ENCODE assay signal across 15 mouse cellular contexts in genomic region chr3:119712066-119712465, GRCm38 (mm10).
A peak's percentile ranks its signal among the peaks of the same experiment; 100 is the strongest.
DNase-seq lines count a peak whose midpoint lies in the region; ATAC-seq lines count a peak whose summit lies in the region.
"Had no signal": no experiment of that assay in that cellular context is flagged by ENCODE, and none has a peak within 500 bp of the region (broad histone marks: within the 10 kb centered on the region; RNA-seq: fewer than 3 reads in every experiment).

No protein-coding gene starts in this region.

- WGBS in heart, embryonic 12.5 days = 93% methylated on average over 5 of the region's 5 CpGs
- WGBS in lung, embryonic 16.5 days = 92% methylated on average over 5 of the region's 5 CpGs
- WGBS in forebrain, embryonic 14.5 days = 97% methylated on average over 5 of the region's 5 CpGs
- 98% methylated on average over 5 of the region's 5 CpGs for WGBS in midbrain, embryonic 14.5 days

- H3K27ac ChIP-seq in heart, embryonic 12.5 days (ENCODE audit: poor library complexity, severe bottlenecking) = no peak overlapping the region
- no peak overlapping the region for H3K27ac ChIP-seq in lung, embryonic 16.5 days (ENCODE audit: low read length)
- no peak overlapping the region for H3K27ac ChIP-seq in forebrain, embryonic 14.5 days (ENCODE audit: low read depth, low read length)
- H3K27ac ChIP-seq in midbrain, embryonic 14.5 days (replicated peaks; ENCODE audit: low read depth, low read length) = no peak overlapping the region
- H3K27ac ChIP-seq: macrophage; neural tube, embryonic 13.5 days had no signal

- peak; percentile 29; the same call in 1 of the 2 replicates for ATAC-seq in heart, embryonic 12.5 days (ENCODE audit: insufficient number of reproducible peaks, low FRiP score)
- peak; percentile 45 for ATAC-seq in lung, embryonic 16.5 days (ENCODE audit: low read depth)
- ATAC-seq in forebrain, embryonic 14.5 days = 0 out of 2 replicates have a peak, but pooled peaks have one; percentile 17
- ATAC-seq in midbrain, embryonic 14.5 days (ENCODE audit: low FRiP score, low TSS enrichment) = peak; percentile 55

- H3K4me3 ChIP-seq in heart, embryonic 12.5 days = no peak overlapping the region
- H3K4me3 ChIP-seq in lung, embryonic 16.5 days (ENCODE audit: low read length) = no peak overlapping the region
- no peak overlapping the region for H3K4me3 ChIP-seq in forebrain, embryonic 14.5 days (ENCODE audit: low read depth, low read length)
- no peak overlapping the region for H3K4me3 ChIP-seq in midbrain, embryonic 14.5 days (replicated peaks; ENCODE audit: low read depth, low read length)
- H3K4me3 ChIP-seq: neural tube, embryonic 13.5 days had no signal

- H3K27me3 ChIP-seq in heart, embryonic 12.5 days (replicated peaks) = no peaks in the 10 kb centered on the region
- no peaks in the 10 kb centered on the region for H3K27me3 ChIP-seq in lung, embryonic 16.5 days (ENCODE audit: control insufficient read depth, insufficient read depth, low read depth, low read length)
- H3K27me3 ChIP-seq in forebrain, embryonic 14.5 days (replicated peaks; ENCODE audit: control insufficient read depth, insufficient read depth, low read length) = no peaks in the 10 kb centered on the region
- H3K27me3 ChIP-seq in midbrain, embryonic 14.5 days (ENCODE audit: control insufficient read depth, insufficient read depth, low read length) = no peaks in the 10 kb centered on the region
- H3K27me3 ChIP-seq: neural tube, embryonic 13.5 days had no signal

- 0 out of 2 replicates have a peak, but pooled peaks cover 3% of the 10 kb centered on the region for H3K36me3 ChIP-seq in heart, embryonic 12.5 days
- no peaks in the 10 kb centered on the region for H3K36me3 ChIP-seq in lung, embryonic 16.5 days (ENCODE audit: control insufficient read depth, insufficient read depth, low read length)
- peaks cover 5% of the 10 kb centered on the region; the same call in 1 of the 2 replicates for H3K36me3 ChIP-seq in forebrain, embryonic 14.5 days (ENCODE audit: control insufficient read depth, insufficient read depth, low read length)
- peaks cover 3% of the 10 kb centered on the region; the same call in 1 of the 2 replicates for H3K36me3 ChIP-seq in midbrain, embryonic 14.5 days (ENCODE audit: control insufficient read depth, insufficient read depth, low read length)

- no peak overlapping the region for H3K9ac ChIP-seq in heart, embryonic 12.5 days
- no peak overlapping the region for H3K9ac ChIP-seq in lung, embryonic 16.5 days (ENCODE audit: low read length)
- H3K9ac ChIP-seq in forebrain, embryonic 14.5 days (ENCODE audit: low read length) = no peak overlapping the region
- no peak overlapping the region for H3K9ac ChIP-seq in midbrain, embryonic 14.5 days (replicated peaks; ENCODE audit: low read length)
- H3K9ac ChIP-seq: neural tube, embryonic 13.5 days had no signal

- DNase-seq in heart, adult 18-20 months = no peak
- DNase-seq in lung, postnatal 4 days = no peak
- no peak for DNase-seq in forebrain, embryonic 14.5 days (ENCODE audit: low spot score)
- DNase-seq in midbrain, embryonic 14.5 days = no peak
- no peak for DNase-seq in cerebellum, adult 11-12 months
- no peak for DNase-seq in layer of hippocampus, adult 11-12 months (ENCODE audit: low spot score)
- DNase-seq: adrenal gland, postnatal 25 days; gastrocnemius, postnatal 10 days; thymus, adult 18-20 months had no signal

- no peaks in the 10 kb centered on the region for H3K9me3 ChIP-seq in heart, embryonic 12.5 days (replicated peaks)
- H3K9me3 ChIP-seq in lung, embryonic 16.5 days (ENCODE audit: control insufficient read depth, low read length) = no peaks in the 10 kb centered on the region
- H3K9me3 ChIP-seq in forebrain, embryonic 14.5 days (replicated peaks; ENCODE audit: control insufficient read depth, low read length) = no peaks in the 10 kb centered on the region
- H3K9me3 ChIP-seq in midbrain, embryonic 14.5 days (ENCODE audit: control insufficient read depth, low read length) = no peaks in the 10 kb centered on the region
- H3K9me3 ChIP-seq: G1E; neural tube, embryonic 13.5 days had no signal

- 0 out of 2 replicates have a peak, but pooled peaks cover 5% of the 10 kb centered on the region for H3K4me1 ChIP-seq in heart, embryonic 12.5 days (replicated peaks)
- no peaks in the 10 kb centered on the region for H3K4me1 ChIP-seq in lung, embryonic 16.5 days (replicated peaks; ENCODE audit: control insufficient read depth, insufficient read depth, low read length)
- no peaks in the 10 kb centered on the region for H3K4me1 ChIP-seq in forebrain, embryonic 14.5 days (ENCODE audit: control insufficient read depth, insufficient read depth, low read length)
- H3K4me1 ChIP-seq in midbrain, embryonic 14.5 days (ENCODE audit: control insufficient read depth, insufficient read depth, low read length) = no peaks in the 10 kb centered on the region
- H3K4me1 ChIP-seq: neural tube, embryonic 13.5 days had no signal

- H3K4me2 ChIP-seq in heart, embryonic 12.5 days = no peak overlapping the region
- no peak overlapping the region for H3K4me2 ChIP-seq in lung, embryonic 16.5 days (ENCODE audit: low read depth, low read length)
- H3K4me2 ChIP-seq in forebrain, embryonic 14.5 days (ENCODE audit: low read length) = no peak overlapping the region
- H3K4me2 ChIP-seq in midbrain, embryonic 14.5 days (ENCODE audit: low read length) = no peak overlapping the region
- H3K4me2 ChIP-seq: liver, embryonic 11.5 days; neural tube, embryonic 13.5 days had no signal
